21 mouse cellular contexts compared by ENCODE assay signal in genomic region chr11:101759530-101759929, GRCm38 (mm10).
"Had no signal": no experiment of that assay in that cellular context is flagged by ENCODE, and none has a peak within 500 bp of the region (broad histone marks: within the 10 kb centered on the region; RNA-seq: fewer than 3 reads in every experiment).

No protein-coding gene starts in this region.

- H3K4me2 ChIP-seq: limb, embryonic 12.5 days; limb, embryonic 15.5 days; liver, embryonic 12.5 days; liver, embryonic 15.5 days; midbrain, embryonic 12.5 days; midbrain, embryonic 15.5 days had no signal

- H3K27ac ChIP-seq: kidney, postnatal 0 days; limb, embryonic 12.5 days; limb, embryonic 15.5 days; liver, embryonic 12.5 days; liver, embryonic 15.5 days; midbrain, embryonic 12.5 days; midbrain, embryonic 15.5 days; stomach, postnatal 0 days had no signal

- ATAC-seq: intestine, postnatal 0 days; liver, embryonic 12.5 days; midbrain, embryonic 15.5 days had no signal

- H3K27me3 ChIP-seq: limb, embryonic 12.5 days; limb, embryonic 15.5 days; liver, embryonic 12.5 days; liver, embryonic 15.5 days; midbrain, embryonic 12.5 days; midbrain, embryonic 15.5 days had no signal

- H3K9ac ChIP-seq: limb, embryonic 12.5 days; limb, embryonic 15.5 days; liver, embryonic 12.5 days; liver, embryonic 15.5 days; midbrain, embryonic 12.5 days; midbrain, embryonic 15.5 days had no signal

- H3K9me3 ChIP-seq: limb, embryonic 12.5 days; limb, embryonic 15.5 days; liver, embryonic 12.5 days; liver, embryonic 15.5 days; midbrain, embryonic 12.5 days; midbrain, embryonic 15.5 days had no signal

- H3K4me3 ChIP-seq: limb, embryonic 12.5 days; limb, embryonic 15.5 days; liver, embryonic 12.5 days; liver, embryonic 15.5 days; midbrain, embryonic 12.5 days; midbrain, embryonic 15.5 days; myocyte had no signal

- H3K4me1 ChIP-seq: limb, embryonic 12.5 days; limb, embryonic 15.5 days; liver, embryonic 12.5 days; liver, embryonic 15.5 days; midbrain, embryonic 12.5 days; midbrain, embryonic 15.5 days had no signal

- DNase-seq: kidney, adult 2 months; kidney, postnatal 36 days; left cerebral cortex, postnatal 4 days; lung, adult 2 months; lung, postnatal 36 days; right cerebral cortex, adult 18-20 months; right cerebral cortex, postnatal 14 days; right cerebral cortex, postnatal 4 days; thymus, adult 2 months; thymus, postnatal 14 days; thymus, postnatal 4 days had no signal
